Mouse (Mus musculus) limb, embryonic 15.5 days (tissue): ENCODE measurements at regions not wholly inside any gene's neighbourhood (a gene's known extent, or its start where the extent isn't known, plus 50 kb on each side); places are given as distances from the start of the nearest gene placed in this dataset.

ENCODE experiments used
- ATAC-seq: fragments of 200-750 bp; cut with Nextera tagmentation; 2 replicates; pipeline ENCODE4 v1.8.0; 2017; ENCODE audit warnings: low read depth, moderate TSS enrichment; ENCODE audit not compliant: insufficient number of reproducible peaks, low FRiP score, low TSS enrichment
- H3K27ac ChIP-seq: fragments of 300-500 bp; sonication (generic); 2 replicates; pipeline ENCODE4 v1.5.1; 2015; ENCODE audit warnings: moderate library complexity, mild to moderate bottlenecking, inconsistent platforms
- H3K27me3 ChIP-seq: fragments of 300-500 bp; sonication (generic); 2 replicates; pipeline ENCODE4 v1.6.1; 2015; ENCODE audit warnings: inconsistent platforms
- H3K36me3 ChIP-seq: fragments of 300-500 bp; sonication (generic); 2 replicates; pipeline ENCODE4 v1.6.1; 2015; ENCODE audit warnings: inconsistent platforms
- H3K4me1 ChIP-seq: fragments of 300-500 bp; sonication (generic); 2 replicates; pipeline ENCODE4 v1.6.1; 2015; ENCODE audit warnings: inconsistent platforms
- H3K4me2 ChIP-seq: fragments of 300-500 bp; sonication (generic); 2 replicates; pipeline ENCODE4 v1.6.1; 2015; ENCODE audit warnings: mild to moderate bottlenecking, inconsistent platforms
- H3K4me3 ChIP-seq: fragments of 300-500 bp; sonication (generic); 2 replicates; pipeline ENCODE4 v1.5.1; 2015; ENCODE audit warnings: mild to moderate bottlenecking, inconsistent platforms
- H3K9ac ChIP-seq: fragments of 300-500 bp; sonication (generic); 2 replicates; pipeline ENCODE4 v1.6.1; 2015; ENCODE audit warnings: inconsistent platforms
- H3K9me3 ChIP-seq: fragments of 300-500 bp; sonication (generic); 2 replicates; pipeline ENCODE4 v1.6.1; 2016; ENCODE audit warnings: inconsistent platforms
- whole genome bisulfite sequencing: fragments of 180-500 bp; shearing (Covaris S2); methylation state at CpG from one replicate; pipeline ENCODE4 v1.1.7; 2015; 5-methylcytosine and 5-hydroxymethylcytosine counted together

- H3K27ac ChIP-seq = no peak overlapping the region
- H3K4me1 ChIP-seq = no peaks in the 10 kb centered on the region
- no peaks in the 10 kb centered on the region for H3K36me3 ChIP-seq
- ATAC-seq = no peak
- no peaks in the 10 kb centered on the region for H3K27me3 ChIP-seq
- WGBS = 73% methylated on average over 2 of the region's 2 CpGs
- H3K9ac ChIP-seq = no peak overlapping the region
- H3K4me2 ChIP-seq = no peak overlapping the region
- H3K4me3 ChIP-seq = no peak overlapping the region
- H3K9me3 ChIP-seq = no peaks in the 10 kb centered on the region
These were observed 114.9 kb upstream of the Ngf start for GRCm38 (mm10) chr3:102354771-102355170.

DNA sequence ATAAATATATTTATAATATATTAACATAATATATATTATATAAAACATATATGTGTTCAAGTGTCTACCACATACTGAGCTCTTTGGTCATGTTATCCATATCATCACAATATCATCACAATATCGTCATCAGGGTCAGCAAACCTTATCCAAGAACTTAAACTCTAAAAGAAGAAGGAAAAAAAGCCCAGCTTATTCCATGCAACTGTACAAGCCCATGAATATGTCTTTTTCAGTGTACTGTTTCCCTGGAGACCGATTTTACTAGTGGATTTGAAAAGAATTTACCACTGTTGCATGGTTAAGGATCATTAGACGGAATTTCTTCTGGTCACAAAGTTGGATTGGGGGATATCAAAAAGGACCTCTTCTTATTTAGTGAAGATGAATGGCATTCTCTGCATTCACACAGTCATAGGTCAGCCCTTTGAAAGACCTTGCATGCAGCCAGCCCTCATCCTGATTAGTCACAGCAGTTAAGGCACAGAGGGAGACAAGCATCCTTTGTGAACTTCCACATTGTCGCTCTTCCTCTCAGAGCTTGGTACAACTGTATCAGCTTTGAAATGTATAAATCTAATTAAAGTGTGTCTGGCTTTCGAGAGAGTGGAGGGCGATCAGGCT is 116.3 kb upstream of the Ngf start:
- Histone ChIP-seq H3K27ac (no peak overlapping the region), H3K4me1 (no peaks in the 10 kb centered on the region), H3K9me3 (no peaks in the 10 kb centered on the region), H3K4me2 (no peak overlapping the region), H3K36me3 (no peaks in the 10 kb centered on the region), H3K27me3 (no peaks in the 10 kb centered on the region), H3K9ac (no peak overlapping the region), H3K4me3 (no peak overlapping the region)
- 74% methylated on average over 6 of the region's 6 CpGs for WGBS
- ATAC-seq = no peak

GRCm38 (mm10) chr3:102346077-102346476 is 123.6 kb upstream of the Ngf start:
- Histone ChIP-seq H3K27me3 (no peaks in the 10 kb centered on the region), H3K9me3 (no peaks in the 10 kb centered on the region), H3K4me2 (no peak overlapping the region), H3K9ac (no peak overlapping the region), H3K36me3 (no peaks in the 10 kb centered on the region), H3K4me3 (no peak overlapping the region), H3K4me1 (no peaks in the 10 kb centered on the region), H3K27ac (no peak overlapping the region)
- ATAC-seq = no peak
- 84% methylated on average over 3 of the region's 3 CpGs for WGBS

- ATAC-seq = no peak
- H3K4me2 ChIP-seq = no peak overlapping the region
- no peaks in the 10 kb centered on the region for H3K9me3 ChIP-seq
- H3K36me3 ChIP-seq = no peaks in the 10 kb centered on the region
- H3K4me1 ChIP-seq = peaks cover 3% of the 10 kb centered on the region; the same call in 1 of the 2 replicates
- no peaks in the 10 kb centered on the region for H3K27me3 ChIP-seq
- no peak overlapping the region for H3K27ac ChIP-seq
- no peak overlapping the region for H3K4me3 ChIP-seq
- no peak overlapping the region for H3K9ac ChIP-seq
- WGBS = 56% methylated on average over 5 of the region's 5 CpGs
These were observed 124.4 kb upstream of the Ngf start for GRCm38 (mm10) chr3:102345291-102345690.

- no peak overlapping the region for H3K9ac ChIP-seq
- no peaks in the 10 kb centered on the region for H3K9me3 ChIP-seq
- peaks cover 11% of the 10 kb centered on the region; the same call in 1 of the 2 replicates for H3K4me1 ChIP-seq
- H3K27ac ChIP-seq = no peak overlapping the region
- ATAC-seq = no peak
- WGBS = 18% methylated on average over 5 of the region's 5 CpGs
- H3K4me3 ChIP-seq = no peak overlapping the region
- H3K36me3 ChIP-seq = no peaks in the 10 kb centered on the region
- no peak overlapping the region for H3K4me2 ChIP-seq
- H3K27me3 ChIP-seq = no peaks in the 10 kb centered on the region
These were observed 129.0 kb upstream of the Ngf start for GRCm38 (mm10) chr3:102340731-102341130.

GRCm38 (mm10) chr3:102337881-102338280 is 131.8 kb upstream of the Ngf start:
- H3K27me3 ChIP-seq = no peaks in the 10 kb centered on the region
- H3K36me3 ChIP-seq = no peaks in the 10 kb centered on the region
- peaks cover 11% of the 10 kb centered on the region; the same call in 1 of the 2 replicates for H3K4me1 ChIP-seq
- WGBS = 30% methylated on average over 8 of the region's 8 CpGs
- no peaks in the 10 kb centered on the region for H3K9me3 ChIP-seq
- no peak overlapping the region for H3K9ac ChIP-seq
- ATAC-seq = 0 out of 2 replicates have a peak, but pooled peaks have one; percentile 37
- H3K4me3 ChIP-seq = no peak overlapping the region
- H3K27ac ChIP-seq = no peak overlapping the region
- no peak overlapping the region for H3K4me2 ChIP-seq

DNA sequence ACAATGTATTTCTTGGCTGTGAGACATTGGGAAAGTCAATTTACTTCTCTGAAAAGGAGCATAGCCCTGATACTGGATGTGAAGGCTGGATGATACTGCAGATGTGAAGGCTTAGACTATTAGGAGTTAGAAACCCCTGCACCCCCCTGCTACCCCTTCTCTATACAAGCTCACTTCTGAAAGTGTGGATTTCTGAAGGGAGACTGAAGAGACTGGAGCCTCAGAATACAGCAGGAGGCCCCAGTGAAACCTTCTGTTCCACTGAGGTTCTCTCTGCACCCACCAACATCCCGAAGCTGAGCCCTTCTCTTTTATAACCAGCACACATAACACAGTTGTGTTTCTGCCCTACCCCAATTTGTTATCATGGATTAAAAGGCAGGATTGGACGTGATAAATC is 131.7 kb upstream of the Vangl1 start:
- no peak for ATAC-seq
- Histone ChIP-seq H3K36me3 (no peaks in the 10 kb centered on the region), H3K9ac (no peak overlapping the region), H3K4me3 (no peak overlapping the region), H3K4me1 (peaks cover 11% of the 10 kb centered on the region; the same call in 1 of the 2 replicates), H3K27ac (no peak overlapping the region), H3K27me3 (no peaks in the 10 kb centered on the region), H3K4me2 (no peak overlapping the region), H3K9me3 (no peaks in the 10 kb centered on the region)
- WGBS = 79% methylated on average over 2 of the region's 2 CpGs

GRCm38 (mm10) chr3:102335146-102335545 is 130.7 kb upstream of the Vangl1 start:
- no peak for ATAC-seq
- 70% methylated on average over 3 of the region's 3 CpGs for WGBS
- Histone ChIP-seq H3K27me3 (no peaks in the 10 kb centered on the region), H3K9ac (no peak overlapping the region), H3K4me2 (no peak overlapping the region), H3K27ac (no peak overlapping the region), H3K4me1 (peaks cover 9% of the 10 kb centered on the region; the same call in 1 of the 2 replicates), H3K4me3 (no peak overlapping the region), H3K9me3 (no peaks in the 10 kb centered on the region), H3K36me3 (no peaks in the 10 kb centered on the region)

GRCm38 (mm10) chr3:102332221-102332620 is 127.7 kb upstream of the Vangl1 start:
- Histone ChIP-seq H3K27ac (no peak overlapping the region), H3K36me3 (no peaks in the 10 kb centered on the region), H3K9me3 (no peaks in the 10 kb centered on the region), H3K9ac (no peak overlapping the region), H3K4me1 (no peaks in the 10 kb centered on the region), H3K27me3 (no peaks in the 10 kb centered on the region), H3K4me2 (no peak overlapping the region), H3K4me3 (no peak overlapping the region)
- 67% methylated on average over 3 of the region's 3 CpGs for WGBS
- no peak for ATAC-seq

DNA sequence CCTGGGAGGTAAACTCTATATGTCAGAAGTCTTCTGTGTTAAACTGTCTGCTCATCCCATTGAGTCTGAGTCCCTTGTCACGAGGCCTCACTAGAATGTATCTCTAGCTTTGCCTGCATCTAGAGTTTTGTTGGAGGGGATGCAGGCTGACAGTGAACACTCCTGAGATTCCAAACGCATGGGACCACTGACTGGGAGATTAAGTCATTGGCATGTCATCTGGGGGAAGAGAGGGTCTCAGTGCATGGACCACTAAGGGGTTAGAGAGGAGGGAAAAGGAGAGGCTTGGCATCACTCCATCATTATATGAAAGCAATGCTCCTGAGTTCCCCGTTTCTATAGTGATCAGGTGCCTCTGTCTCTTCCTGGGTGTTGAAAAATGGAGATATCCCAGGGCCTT is 114.8 kb upstream of the Vangl1 start:
- ATAC-seq = no peak
- Histone ChIP-seq H3K4me2 (no peak overlapping the region), H3K36me3 (no peaks in the 10 kb centered on the region), H3K4me3 (no peak overlapping the region), H3K9me3 (no peaks in the 10 kb centered on the region), H3K4me1 (no peaks in the 10 kb centered on the region), H3K9ac (no peak overlapping the region), H3K27me3 (no peaks in the 10 kb centered on the region), H3K27ac (no peak overlapping the region)
- 75% methylated on average over 3 of the region's 3 CpGs for WGBS

DNA sequence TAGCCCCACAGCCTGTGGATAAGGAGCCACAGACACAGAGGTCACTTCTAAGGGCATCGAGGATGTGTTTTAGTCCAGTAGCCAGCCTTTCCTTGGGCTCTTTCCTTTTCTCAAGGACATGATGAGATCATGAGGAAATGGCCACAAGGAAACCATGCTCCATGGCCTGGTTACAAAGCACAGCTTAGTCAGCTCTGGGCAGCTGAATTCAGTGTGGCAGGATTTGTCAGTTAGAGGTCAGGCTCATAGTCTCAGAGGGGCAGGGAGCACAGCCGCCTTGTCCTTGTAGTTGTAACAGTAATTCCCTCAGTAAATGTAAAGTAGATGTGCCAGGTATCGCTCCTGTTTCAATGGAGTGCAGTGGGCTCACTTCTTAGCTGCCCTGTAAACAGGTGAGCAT is 111.7 kb upstream of the Vangl1 start:
- WGBS = 90% methylated on average over 3 of the region's 3 CpGs

GRCm38 (mm10) chr3:102311482-102312225 is 107.2 kb upstream of the Vangl1 start:
- Histone ChIP-seq H3K27ac (no peak overlapping the region; the same call in 1 of the 2 replicates), H3K9ac (no peak overlapping the region), H3K9me3 (no peaks in the 10 kb centered on the region), H3K4me1 (peaks cover 7% of the 10 kb centered on the region; the same call in 1 of the 2 replicates), H3K4me2 (no peak overlapping the region), H3K36me3 (no peaks in the 10 kb centered on the region), H3K27me3 (no peaks in the 10 kb centered on the region), H3K4me3 (no peak overlapping the region)
- ATAC-seq = no peak
- 43% methylated on average over 15 of the region's 15 CpGs for WGBS

More for the DNA sequence above, 111.7 kb upstream of the Vangl1 start:
- no peaks in the 10 kb centered on the region for H3K4me1 ChIP-seq
- H3K27me3 ChIP-seq = no peaks in the 10 kb centered on the region
- no peak overlapping the region for H3K4me2 ChIP-seq
- no peaks in the 10 kb centered on the region for H3K36me3 ChIP-seq
- no peak for ATAC-seq
- H3K27ac ChIP-seq = no peak overlapping the region
- no peaks in the 10 kb centered on the region for H3K9me3 ChIP-seq
- H3K4me3 ChIP-seq = no peak overlapping the region
- no peak overlapping the region for H3K9ac ChIP-seq
